Mouse (Mus musculus): ENCODE data around the gene Sgip1.

Gene Sgip1

DNA sequence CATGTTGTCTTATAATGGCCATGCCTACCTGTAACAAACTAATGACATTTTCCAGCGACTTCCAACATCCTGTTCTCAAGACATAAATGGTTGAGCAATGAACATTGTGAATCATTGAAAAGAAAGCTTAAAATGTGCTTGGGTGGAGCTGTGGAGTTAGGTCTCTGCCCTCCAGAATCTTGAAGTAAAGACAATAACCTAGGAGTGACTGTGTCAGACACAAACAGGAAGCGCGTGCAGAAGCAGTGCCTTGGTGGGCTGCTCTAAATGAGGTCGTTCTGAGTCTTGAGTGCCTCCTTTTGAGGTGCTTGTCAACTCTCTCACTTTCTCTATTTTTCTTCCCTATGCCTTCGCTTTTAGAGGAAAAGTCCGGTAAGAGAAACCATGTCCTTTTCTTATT lies 159.1 kb downstream of the Sgip1 start:
- DNase-seq: peak; percentile 4

DNA sequence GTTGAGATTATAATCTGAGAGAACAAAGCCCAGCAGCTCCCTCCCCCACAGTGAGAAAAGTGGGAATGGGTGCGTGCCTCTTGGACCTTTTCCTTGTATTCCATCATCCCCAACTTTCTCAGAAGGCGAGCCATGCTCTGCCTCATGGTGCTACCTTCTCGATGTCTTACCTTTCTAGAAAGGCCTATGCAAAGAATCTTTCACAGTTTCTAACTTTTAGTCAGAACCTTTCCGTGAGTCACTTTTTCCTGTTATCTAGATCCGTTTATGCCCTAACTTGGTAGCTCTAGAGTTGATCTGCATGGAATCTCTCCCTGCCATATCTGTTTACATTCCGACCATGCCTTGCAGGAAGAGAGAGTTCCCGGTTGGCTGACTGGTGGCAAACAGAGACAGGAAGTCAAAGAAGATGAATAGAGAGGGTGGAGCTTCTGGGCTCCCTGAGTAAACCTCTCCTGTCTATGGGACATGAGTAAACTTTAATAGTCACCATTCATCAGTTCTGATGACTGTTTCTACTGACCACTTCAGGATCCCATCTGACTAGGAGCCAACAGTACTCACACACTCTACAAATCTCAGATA lies 166.8 kb downstream of the Sgip1 start:
- peak; percentile 72 for DNase-seq

GRCm38 (mm10) chr4:102910191-102910590 lies 169.1 kb downstream of the Sgip1 start:
- DNase-seq: no peak

GRCm38 (mm10) chr4:102913176-102913575 lies 172.1 kb downstream of the Sgip1 start:
- DNase-seq: no peak

- DNase-seq: no peak
These were observed 172.7 kb downstream of the Sgip1 start for GRCm38 (mm10) chr4:102913700-102914327.

- DNase-seq: no peak
These were observed 177.1 kb downstream of the Sgip1 start for GRCm38 (mm10) chr4:102918191-102918590.

DNA sequence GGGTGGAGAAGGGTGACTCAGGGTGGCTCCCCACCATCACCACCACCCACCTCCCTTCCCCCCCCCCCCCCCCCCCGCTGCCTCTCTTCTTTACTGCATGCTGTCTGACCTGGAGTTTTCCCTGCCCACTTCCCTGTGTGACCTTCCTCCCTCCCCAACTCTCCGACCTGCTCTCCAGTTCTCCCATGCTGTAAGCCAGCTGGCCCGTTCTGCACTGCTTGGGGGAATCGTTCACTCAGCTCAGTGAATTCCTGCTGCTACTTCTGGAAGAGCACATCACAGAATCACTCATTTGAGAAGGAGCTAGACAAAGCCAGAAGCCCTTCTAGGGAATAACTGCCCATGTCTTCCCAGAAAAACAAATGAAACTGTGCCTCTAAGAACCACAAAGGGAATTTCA lies 188.4 kb downstream of the Sgip1 start:
- DNase-seq: no peak

- DNase-seq: no peak
These were observed 189.6 kb downstream of the Sgip1 start for GRCm38 (mm10) chr4:102930679-102931078.

GRCm38 (mm10) chr4:102940266-102940665 lies 199.2 kb downstream of the Sgip1 start:
- DNase-seq: no peak

GRCm38 (mm10) chr4:102940738-102941137 lies 199.6 kb downstream of the Sgip1 start:
- DNase-seq: no peak

- no peak for DNase-seq
These were observed 203.2 kb downstream of the Sgip1 start for GRCm38 (mm10) chr4:102944325-102944724.

DNA sequence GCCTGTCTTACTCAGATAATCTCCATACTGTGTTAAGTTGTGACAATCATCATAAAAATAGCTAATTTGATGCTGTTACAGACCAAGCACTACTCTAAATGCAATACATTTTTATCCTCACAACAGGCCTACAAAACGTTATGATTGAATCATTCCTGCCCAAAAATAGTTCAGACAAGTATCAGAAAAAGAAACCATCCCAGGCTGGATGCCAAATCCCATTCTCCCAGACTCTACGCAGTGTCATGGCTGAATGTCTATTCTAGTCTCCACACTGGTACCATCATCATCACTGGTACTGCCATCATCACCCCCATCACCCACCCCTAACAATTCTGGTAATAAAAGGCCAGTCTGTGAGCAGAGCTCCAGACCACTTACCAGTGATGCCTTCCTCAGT lies 211.4 kb downstream of the Sgip1 start:
- DNase-seq: no peak

DNA sequence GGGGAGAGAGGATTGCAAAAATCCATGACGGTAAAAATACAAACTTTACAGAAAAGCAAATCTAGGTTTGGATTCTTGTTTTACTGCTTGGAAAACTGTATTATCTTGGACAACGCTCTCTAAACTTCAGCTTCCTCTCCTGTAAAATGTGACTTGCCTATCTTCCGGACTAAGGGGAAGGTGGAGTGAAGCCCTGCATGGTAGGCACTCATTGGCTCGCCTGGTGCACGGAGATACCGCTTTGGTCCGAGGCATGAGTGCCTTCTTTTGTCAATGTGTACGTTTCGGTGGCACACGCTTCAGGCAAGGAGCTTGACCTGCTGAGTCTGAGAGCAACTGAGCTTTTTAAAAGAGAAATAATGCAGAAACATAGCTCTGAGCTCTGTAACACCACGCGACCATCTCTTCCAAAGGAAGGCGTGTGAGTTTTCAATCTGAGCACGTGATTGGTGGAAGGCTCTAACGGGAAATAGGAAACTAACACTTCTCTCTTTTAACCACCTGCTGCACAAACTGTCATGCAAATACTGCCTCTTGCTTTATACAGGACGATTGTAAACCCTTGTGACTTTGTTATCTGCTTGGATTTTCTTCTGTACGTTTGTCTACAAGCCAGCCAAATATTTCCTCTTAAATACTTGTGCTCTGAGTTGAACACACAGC lies 214.3 kb downstream of the Sgip1 start:
- DNase-seq: no peak

GRCm38 (mm10) chr4:102959409-102959808 lies 218.3 kb downstream of the Sgip1 start:
- DNase-seq: no peak

GRCm38 (mm10) chr4:102964174-102964573 lies 223.1 kb downstream of the Sgip1 start:
- no peak for DNase-seq

DNA sequence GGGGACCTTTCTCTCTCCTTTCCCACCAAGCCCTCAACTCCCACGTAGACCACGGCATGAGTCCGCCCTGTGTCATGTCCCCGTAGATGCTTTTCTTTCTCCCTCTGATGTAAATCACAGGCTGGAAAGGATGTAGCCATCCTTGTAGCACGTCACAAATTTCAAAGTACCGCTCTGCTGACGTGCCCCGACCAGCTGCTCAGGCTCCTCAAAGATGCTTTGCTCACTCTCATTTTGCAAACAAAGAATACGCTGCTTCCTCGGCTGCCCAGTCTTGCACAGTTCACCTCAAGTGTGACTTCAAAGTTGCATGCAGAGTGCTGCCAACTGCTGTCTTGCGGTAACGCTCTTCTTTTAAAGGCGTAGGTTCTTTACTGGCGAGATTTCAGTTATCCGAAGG lies 226.7 kb downstream of the Sgip1 start:
- DNase-seq: no peak

DNA sequence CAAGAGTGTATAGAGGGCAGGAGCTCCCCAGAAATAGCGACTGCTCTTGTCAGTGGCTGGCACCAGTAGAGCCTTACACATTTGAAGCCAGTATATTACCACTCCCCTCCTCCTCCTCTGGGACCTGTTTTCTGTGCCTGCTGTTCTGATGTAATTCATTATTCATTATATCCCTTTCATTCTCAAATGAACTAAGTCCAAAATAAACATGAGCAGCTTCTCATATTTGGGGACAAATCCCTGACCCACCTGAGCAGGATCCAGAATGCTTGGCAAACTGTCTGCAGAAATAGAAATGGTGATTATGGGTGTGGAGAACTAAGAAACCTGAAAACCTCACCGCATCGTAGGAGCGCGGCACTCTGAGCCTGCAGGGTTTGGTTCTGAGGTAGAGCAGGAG lies 228.5 kb downstream of the Sgip1 start:
- DNase-seq: no peak

DNA sequence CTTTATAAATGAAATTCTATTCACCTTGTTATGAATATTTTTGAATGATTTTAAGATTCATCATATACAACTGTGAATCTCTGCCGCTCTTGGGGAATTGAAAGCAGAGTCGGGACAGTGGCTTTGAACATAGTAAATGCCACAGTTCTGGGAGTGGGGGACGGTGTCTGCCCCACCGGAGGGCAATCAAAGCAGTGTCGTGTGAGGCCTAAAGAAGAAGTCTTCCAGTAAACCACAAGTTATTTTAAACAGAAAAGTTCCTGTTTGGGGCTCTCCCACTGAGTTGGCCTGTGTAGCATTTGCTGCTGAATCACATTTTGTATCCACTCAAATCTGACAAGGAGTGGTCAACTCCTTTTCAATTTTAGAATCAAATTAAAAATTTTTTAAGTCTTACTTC lies 230.1 kb downstream of the Sgip1 start:
- no peak for DNase-seq

DNA sequence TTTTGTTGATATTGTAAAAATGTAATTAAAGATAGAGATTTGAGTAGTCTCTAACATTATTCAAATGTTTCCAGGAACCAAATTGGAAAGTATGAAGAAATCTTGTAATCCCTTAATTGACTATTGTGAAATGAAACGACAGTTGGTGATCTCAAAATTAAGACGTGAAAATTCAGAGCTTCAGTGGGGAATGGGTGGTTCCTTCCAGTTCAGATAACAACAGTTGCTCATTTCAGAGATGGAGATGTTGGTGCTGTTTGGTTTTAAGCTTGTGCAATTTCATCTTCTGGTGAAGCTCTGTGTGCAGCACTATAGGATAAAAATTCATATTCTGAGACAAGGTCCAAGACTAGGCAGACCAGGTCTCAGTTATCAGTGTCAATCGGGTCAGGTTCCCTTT lies 231.0 kb downstream of the Sgip1 start:
- no peak for DNase-seq

DNA sequence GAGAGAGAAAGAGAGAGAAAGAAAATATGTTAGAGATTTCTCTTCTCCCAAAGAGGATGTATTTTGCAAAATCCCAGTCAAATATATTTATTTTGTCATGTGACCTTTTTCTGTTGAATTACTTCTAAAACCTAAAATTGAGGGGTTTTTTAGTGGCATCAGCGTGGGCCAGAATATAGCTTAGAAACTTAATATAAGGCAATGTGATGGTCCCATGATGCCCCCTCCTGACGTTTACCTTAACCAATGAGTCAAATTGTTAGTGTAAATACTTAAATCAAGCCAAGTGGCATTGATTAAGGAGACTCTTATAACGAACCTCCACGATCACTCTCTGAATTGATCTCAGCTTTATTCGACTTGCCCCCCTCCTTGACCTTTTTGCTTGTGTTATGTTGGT lies 233.1 kb downstream of the Sgip1 start:
- no peak for DNase-seq

- DNase-seq: no peak
These were observed 235.5 kb downstream of the Sgip1 start for GRCm38 (mm10) chr4:102976290-102977275.

DNA sequence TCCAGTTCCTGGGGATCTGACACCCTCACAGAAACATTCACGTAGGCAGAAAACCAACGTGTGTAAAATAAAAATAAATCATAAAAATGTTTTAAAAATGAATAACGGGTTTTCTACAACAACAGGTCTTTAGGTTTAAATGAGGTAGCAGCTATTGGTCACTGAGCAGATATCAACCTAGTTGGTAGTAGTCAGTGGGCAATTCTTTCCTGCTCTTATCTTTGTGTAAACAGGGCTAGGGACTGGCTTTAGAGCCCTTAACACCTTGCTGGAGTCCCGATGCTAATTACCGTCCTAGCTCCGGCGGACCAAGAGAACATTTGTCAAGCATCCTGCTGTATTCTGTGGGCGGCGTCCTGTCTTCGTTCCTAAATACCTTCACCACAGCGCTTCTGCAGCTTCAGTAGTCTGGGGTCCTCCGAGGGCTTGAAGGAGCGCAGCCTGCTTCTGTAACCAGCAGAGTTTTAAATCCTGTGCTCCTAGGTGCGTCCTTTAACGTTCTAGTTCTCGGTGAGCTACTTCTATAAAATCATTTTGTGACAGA lies 236.8 kb downstream of the Sgip1 start:
- no peak for DNase-seq

DNA sequence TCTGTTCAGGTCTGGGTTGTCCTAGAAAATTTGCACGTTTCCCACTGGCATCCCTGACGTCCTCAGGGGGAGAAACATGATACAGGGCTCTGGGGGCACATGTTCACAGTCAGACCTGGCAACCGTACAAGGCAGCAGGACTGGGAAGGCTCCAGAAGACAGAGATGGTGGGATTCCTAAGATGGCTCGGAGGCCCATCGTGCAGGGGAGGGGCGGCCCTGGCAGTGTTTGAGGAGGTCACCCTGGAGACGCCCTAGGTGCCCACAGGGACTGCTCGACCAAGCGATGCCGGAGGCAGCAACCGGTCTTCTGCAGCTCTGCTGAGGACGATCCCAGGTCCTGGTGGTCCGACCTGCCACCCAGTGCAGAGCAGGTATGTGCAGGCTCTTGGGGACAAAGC lies 237.3 kb downstream of the Sgip1 start, which contains the start of gene Tctex1d1:
Tctex1d1 (plus strand) TSS at position 167 of the 400 bp plus-strand sequence.
- DNase-seq: no peak
